Mouse (Mus musculus) ES-CJ7 (cell line): ENCODE measurements around the gene Mxra8.

ENCODE experiments used
- DNase-seq: peaks from one replicate; pipeline ENCODE4 v3.0.0; 2011; ENCODE audit warnings: low read depth, low spot score

Mxra8 gene

DNA sequence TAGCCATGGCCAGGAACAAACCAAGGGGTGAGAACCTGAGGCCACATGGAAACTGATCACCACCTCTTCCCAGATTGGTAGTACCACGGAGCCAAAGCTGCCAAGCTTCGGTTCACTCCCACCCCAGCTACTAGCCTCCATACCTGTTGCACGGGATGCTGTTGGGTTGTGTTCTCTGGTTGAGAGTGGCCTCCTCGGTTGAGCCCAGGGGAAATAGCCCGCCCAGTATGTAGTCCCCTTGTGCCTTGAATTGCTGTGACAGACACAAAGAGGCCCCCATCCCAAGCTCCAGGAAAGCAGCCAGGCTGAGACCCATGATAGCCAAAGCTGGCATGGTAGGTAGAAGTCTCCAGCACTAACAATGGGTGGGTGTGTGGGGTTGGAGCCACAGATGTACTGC lies 23.5 kb downstream of the Mxra8 start, which contains the start of gene Tas1r3:
Gene Tas1r3, minus strand, starts transcription at position 362 of the 400 bp plus-strand sequence.
- no peak for DNase-seq

DNA sequence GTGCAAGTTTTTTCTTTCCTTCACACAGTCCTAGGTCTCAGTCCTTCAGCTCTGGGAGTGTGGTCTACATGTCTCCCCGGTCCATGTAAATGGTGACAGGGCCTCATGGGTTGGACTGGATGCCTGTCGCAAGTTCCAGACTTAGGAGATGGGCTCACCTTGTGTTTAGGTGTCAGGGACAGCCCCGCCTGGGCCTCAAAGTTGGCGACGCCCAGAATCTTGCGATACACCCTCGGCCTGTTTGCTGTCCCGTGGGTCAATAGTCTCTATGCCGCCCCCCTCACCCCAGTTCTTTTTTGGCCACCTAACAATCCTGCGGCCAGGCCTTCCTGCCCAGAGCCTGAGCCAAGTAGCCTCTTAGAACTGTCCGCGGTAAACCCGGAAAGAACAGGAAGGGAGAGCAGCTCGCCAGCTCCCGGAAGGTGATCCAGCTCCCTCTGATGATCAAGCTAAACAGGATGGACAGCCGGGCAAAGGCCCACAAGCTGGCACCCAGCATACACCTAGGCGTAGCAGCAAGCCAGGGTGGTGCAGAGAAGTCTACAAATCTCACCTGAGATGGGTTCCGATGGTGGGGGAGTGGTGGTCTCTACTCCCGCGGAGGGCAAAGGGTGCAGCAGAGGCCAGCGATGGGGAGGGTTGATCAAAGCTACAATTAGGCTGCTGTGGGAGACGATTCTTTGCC lies 29.3 kb downstream of the Mxra8 start:
- DNase-seq = no peak

DNA sequence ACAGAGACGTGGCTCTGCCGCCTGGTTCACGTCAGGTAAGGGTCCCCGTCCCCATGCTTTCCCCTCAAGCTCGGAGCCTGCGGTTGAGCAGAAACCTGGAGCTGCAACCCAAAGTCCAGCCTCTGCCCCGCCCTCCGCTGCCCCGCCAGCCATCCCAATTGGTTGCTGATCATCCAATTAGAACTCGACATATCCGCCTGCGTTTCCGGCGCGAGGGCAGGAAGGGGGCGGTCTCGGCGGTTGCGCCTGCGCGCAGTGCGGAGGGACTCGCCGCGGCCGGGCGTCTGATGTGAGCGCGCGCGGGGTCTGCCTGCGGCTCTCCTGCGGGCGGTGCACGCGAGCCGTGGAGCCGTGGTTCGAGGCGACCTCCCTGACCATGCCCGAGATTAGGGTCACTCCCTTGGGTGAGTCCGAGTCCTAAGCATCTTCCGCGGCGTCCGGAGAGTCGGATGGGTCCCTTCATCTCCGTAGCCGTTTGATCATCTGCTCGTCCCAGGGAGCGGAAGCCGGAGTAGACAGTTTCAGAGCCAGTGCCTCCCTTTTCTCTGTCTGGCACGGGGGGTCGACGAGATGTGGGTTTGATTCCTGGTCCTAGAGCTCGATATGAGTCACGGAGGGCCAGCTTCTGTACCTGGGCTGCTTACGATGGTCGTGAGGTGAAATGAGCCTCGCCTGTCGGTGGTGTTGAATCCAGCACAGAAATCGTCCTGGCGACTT lies 30.0 kb downstream of the Mxra8 start, which contains the start of the genes Cptp and Ints11:
Gene Cptp, minus strand, starts transcription at position 124 of the 717 bp plus-strand sequence.
Gene Ints11, plus strand, starts transcription at position 230 of the 717 bp plus-strand sequence.
- DNase-seq = peak; percentile 94

GRCm38 (mm10) chr4:155871404-155871803 lies 31.9 kb downstream of the Mxra8 start:
- DNase-seq = no peak

DNA sequence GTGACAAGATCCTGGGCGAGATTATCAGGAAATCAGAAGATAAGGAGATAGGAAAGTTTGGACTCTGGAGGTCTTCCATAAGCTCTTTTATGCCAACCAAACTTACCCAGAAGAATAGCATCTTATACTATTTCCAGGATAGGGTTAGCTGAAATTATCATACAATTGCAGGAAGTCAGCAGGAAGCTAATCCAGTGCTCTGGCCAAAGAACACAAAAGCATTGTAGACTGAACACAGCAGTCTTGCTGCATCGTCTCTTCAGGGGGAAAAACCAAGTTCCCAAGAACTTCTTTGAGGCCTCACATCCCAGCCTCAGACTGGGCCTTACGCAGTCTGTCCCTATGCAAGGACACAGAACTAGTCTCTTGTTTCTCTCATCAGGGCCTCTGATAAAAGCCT lies 44.1 kb downstream of the Mxra8 start:
- DNase-seq = no peak

DNA sequence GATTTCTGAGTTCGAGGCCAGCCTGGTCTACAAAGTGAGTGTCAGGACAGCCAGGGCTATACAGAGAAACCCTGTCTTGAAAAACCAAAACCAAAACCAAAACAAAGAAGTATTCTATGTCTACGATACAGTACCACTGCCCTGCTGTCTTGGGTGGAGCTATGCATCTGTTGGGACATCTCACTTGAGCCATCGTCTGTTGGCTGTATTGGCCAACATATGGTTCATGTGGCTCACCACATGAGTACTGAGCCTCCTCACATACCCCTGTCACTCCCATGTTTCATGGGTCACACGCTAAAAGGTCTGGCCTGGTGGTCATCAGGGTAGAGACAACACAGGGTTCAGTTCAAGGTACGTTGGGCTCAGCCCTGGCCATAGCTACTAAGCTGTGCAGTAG lies 46.9 kb downstream of the Mxra8 start:
- no peak for DNase-seq

DNA sequence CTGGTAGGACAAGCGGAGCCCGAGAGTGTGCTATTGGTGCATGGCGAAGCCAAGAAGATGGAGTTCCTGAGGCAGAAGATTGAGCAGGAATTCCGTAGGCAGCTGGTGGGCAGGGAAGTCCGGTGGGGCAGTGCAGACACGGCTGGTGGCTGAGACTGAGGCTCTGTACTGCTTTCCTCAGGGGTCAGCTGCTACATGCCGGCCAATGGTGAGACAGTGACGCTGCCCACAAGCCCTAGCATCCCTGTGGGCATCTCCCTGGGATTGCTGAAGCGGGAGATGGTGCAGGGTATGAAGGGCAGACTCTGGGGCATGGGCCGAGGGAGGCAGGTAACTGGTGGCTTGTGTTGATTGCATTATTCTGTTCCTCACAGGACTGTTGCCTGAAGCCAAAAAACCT lies 48.2 kb downstream of the Mxra8 start:
- no peak for DNase-seq

DNA sequence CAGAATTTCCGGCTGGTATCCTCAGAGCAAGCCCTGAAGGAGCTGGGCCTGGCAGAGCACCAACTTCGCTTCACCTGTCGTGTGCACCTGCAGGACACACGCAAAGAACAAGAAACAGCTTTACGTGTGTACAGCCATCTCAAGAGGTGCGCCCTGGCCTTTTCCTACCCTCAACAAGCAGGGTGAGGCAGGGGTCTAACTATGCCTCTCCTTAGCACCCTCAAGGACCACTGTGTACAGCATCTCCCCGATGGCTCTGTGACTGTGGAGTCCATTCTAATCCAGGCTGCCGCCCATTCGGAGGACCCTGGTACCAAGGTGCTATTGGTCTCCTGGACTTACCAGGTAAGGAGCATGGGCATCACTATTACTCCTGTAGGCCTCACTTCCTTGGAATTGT lies 48.7 kb downstream of the Mxra8 start:
- no peak for DNase-seq

DNA sequence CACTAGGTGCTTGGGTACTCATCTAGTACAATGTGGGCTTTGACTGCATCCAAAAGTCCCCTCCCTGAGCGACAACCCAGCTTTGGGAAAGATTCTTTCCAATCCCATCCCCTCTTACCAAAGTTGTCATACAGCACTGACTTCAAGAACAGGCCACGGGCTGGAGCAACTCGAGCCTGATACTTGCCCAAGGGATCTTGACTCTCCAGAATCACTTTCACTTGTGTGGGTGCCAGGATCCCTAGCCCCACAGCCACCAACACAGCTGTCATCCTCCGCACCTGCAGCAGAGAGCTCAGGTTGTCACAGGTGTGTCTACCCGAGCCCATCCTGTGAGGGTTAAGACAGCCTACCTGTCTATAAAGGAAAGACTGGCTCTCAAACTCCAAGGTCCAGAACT lies 49.8 kb downstream of the Mxra8 start:
- no peak for DNase-seq

DNA sequence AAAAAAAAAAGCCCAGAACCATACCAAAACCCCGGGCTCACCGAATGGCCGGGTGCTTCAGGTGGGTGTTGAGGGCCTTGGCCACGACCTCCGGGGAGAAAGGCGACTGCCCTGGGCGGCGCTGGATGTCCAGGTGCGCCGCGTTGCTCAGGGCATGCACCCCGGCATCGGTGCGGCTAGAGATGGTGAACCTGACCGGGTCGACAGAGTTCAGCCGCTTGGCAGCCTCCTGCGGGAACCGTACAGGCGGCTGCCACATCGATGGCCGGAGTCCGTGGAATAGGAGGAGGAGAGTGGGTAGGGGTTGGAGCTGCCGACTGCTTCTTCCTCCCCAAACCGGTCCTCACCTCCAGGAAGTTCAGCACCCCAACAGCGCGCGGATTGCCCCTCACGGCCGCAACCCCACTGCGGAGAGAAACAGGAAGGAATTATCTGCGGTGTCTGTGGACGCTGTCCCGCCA lies 51.6 kb downstream of the Mxra8 start:
- DNase-seq = no peak

GRCm38 (mm10) chr4:155891551-155892001 lies 52.1 kb downstream of the Mxra8 start, which contains the start of the genes Pusl1 and Acap3:
Gene Pusl1 (minus strand): TSS chr4:155891781.
Gene Acap3 (plus strand): TSS chr4:155891822.
- DNase-seq = peak; percentile 96

DNA sequence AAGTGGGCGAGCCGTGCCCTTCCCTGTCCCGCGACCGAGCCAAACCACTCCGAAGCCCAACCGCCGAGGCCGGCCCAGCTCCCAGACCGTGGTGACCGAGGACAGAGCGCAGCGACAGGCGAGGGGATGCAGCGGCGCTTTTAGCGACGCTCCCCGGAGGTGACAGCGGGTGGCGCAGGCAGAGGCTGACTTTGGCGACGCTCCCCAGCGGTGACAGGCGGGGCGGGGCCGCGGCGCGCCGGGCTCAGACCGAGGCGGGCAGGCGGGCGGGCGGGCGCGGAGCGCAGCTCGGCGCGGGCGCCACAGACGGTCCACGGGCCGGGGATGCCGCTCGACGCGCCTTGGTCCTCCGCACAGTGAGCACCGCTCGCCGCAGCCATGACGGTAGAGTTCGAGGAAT lies 52.5 kb downstream of the Mxra8 start:
- peak; percentile 74 for DNase-seq

DNA sequence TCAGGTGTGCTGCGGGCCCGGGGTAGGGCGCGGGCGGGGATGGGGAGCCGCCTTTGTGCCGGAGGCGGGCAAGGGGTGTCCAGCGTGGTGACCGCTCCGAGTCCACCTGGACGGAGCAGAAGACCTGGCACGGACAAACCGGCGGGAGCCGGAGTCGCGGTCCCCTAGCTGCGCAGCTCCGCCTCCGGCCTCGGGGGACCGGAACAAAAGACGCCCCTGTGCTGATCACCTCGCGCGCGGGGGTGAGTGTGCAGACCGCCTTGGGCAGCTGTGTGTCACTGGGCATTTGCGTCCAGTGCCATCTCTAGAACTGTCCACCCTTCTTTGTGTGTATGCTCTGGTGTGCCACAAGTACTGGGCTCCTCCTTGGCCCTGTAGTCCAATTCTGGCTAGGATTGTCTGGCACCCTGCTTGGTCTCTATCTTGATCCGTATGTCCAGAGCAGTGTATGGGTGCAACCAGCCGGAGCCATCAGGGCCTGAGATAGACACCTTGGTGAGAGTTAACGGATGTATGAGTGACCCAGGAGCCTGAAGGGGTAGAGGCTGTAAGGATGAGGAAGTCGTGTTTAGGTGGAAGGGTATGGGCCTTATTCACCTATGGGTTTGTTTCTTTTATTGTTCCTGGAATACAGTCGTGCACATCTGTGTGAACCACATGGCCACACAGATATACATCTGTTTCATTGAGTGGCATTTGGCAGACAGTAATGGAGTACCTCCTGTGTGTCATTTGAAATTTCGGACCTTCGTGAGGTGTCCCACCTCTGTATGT lies 53.1 kb downstream of the Mxra8 start:
- no peak for DNase-seq

- no peak for DNase-seq
Observed at GRCm38 (mm10) chr4:155893212-155893690, 53.8 kb downstream of the Mxra8 start.
